Mouse (Mus musculus) cerebellum, adult 2 months (tissue): ENCODE measurements around the gene Fastk. TPM values are rescaled to one million over a fixed set of nuclear protein-coding genes. Genes with fewer than 3 reads are reported as not detected.
A peak's percentile ranks its signal among the peaks of the same experiment; 100 is the strongest.

Source experiments
- DNase-seq, 2 experiments: peaks; one replicate each; pipeline ENCODE4 v3.0.0; 2021
- H3K27ac ChIP-seq: fragments of 200-500 bp; 2 replicates; pipeline ENCODE4 v1.5.1; 2012; ENCODE audit warnings: low read length, control low read depth, inconsistent platforms; ENCODE audit not compliant: insufficient read depth
- H3K27me3 ChIP-seq: fragments of 200-500 bp; 2 replicates; pipeline ENCODE4 v1.6.1; 2012; ENCODE audit warnings: inconsistent platforms, mild to moderate bottlenecking, low read length, moderate library complexity; ENCODE audit not compliant: control insufficient read depth, insufficient read depth
- H3K4me1 ChIP-seq: fragments of 200-500 bp; 2 replicates; pipeline ENCODE4 v1.6.1; 2011; ENCODE audit warnings: low read length; ENCODE audit not compliant: control insufficient read depth, insufficient read depth
- H3K4me3 ChIP-seq: fragments of 200-500 bp; replicated peaks from 2 replicates; pipeline ENCODE3; 2011; ENCODE audit warnings: mild to moderate bottlenecking, low read depth, low read length, control low read depth; ENCODE audit not compliant: insufficient read depth
- CTCF ChIP-seq: fragments of 200-500 bp; IDR thresholded peaks from 2 replicates; pipeline ENCODE4 v1.5.1; 2011; ENCODE audit warnings: low read depth, mild to moderate bottlenecking, control low read depth, low read length, moderate library complexity, borderline replicate concordance; ENCODE audit not compliant: insufficient read depth
- POLR2A ChIP-seq: fragments of 200-500 bp; IDR thresholded peaks from 2 replicates; pipeline ENCODE4 v1.6.1; 2011; ENCODE audit warnings: low read length, control low read depth, borderline replicate concordance; ENCODE audit not compliant: insufficient read depth
- WGBS: fragments of 180-500 bp; shearing (Covaris S2); methylation state at CpG from one replicate; pipeline ENCODE4 v1.1.7; 2018; 5-methylcytosine and 5-hydroxymethylcytosine counted together
- polyA plus RNA-seq: library from polyadenylated mRNA; depleted of rRNA; stranded (reverse); fragments of >200 nt; gene quantifications from 2 replicates; pipeline ENCODE4 v1.2.3, GENCODE M21; 2012

Gene Fastk
- polyA plus RNA-seq, 1 experiment: 246 TPM

DNA sequence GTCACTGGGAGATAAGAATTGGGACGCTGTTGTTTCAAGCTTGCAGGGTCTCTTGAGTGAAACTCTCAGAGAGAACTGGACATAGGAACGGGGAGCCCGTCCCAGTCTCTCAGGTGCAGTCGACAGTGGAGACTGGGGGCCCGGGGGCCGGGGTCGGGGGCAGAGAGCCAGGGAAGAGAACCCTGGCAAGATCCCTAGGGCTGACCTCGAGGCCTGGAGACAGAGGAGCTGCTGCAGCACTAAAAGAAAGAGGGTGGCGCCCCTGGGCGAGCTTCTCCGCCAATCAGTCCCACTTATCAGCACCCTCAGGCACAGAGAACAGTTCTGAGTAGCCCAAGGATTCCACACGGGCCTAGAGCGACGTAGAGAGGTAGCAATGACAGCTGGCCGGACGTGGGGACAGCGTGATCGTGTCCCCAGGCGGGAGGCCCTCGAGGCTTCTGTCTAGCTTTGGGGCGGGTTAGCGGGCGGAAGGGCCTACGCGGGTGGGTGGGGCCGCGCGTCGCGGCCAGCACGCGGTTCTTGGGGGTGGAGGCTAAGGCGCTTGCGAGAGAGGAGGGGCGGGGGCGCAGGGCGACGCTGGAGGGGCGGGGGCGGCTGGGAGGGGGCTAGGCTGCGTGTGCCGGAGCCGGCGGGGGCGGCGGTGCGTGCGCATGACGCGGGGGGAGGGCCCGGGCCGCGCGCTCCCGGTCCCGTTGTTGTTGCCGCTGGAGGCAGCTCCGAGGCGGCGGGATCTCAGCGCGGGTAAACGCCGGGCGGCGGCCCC lies 6.4 kb upstream of the Fastk start:
- peak overlapping the region; percentile 34; the same call in 1 of the 2 replicates for H3K27ac ChIP-seq
- TF ChIP-seq POLR2A (peak; percentile 46; the same call in 1 of the 2 replicates), CTCF (no peak)
- peaks cover 20% of the 10 kb centered on the region for H3K4me1 ChIP-seq
- H3K4me3 ChIP-seq: peak overlapping the region; percentile 89
- peak; percentile 86 to 91 for DNase-seq
- WGBS: 3% methylated on average over 64 of the region's 66 CpGs
- no peaks in the 10 kb centered on the region for H3K27me3 ChIP-seq

GRCm38 (mm10) chr5:24447624-24448298 lies 2.7 kb upstream of the Fastk start, which contains the start of gene Tmub1:
TSS of gene Tmub1 (minus strand) at chr5:24447854.
- Histone ChIP-seq H3K4me1 (peaks cover 7% of the 10 kb centered on the region), H3K27me3 (no peaks in the 10 kb centered on the region), H3K27ac (peak within 1 kb of the TSS; percentile 71), H3K4me3 (peak within 1 kb of the TSS; percentile 73)
- 1% methylated on average over 34 of the region's 34 CpGs for WGBS
- TF ChIP-seq POLR2A (peak; percentile 40; the same call in 1 of the 2 replicates), CTCF (no peak)
- peak; percentile 84 to 86 for DNase-seq

DNA sequence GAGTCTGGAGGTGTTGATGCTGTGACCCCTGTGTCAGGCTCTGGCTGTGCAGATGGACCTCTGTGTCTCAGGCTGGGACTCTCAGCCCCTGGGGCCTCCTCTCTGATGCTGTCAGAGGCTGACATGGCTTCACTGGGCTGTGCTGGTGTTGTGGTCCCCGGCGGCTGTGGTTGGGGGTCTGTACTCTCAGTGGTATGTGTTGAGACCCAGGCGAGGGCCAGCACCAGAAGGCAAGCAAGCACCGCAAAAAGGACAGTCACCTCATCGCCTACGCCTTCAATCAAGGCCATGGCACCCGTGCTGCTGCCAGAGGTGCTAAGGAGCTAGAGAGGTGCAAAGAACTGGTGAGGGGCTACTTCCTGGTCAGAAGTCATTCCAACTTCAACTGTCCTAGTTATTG lies 1.5 kb upstream of the Fastk start:
- peaks cover 7% of the 10 kb centered on the region for H3K4me1 ChIP-seq
- H3K4me3 ChIP-seq: no peak overlapping the region
- 93% methylated on average over 7 of the region's 7 CpGs for WGBS
- TF ChIP-seq CTCF: no peak
- TF ChIP-seq POLR2A: no peak
- no peak for DNase-seq
- no peak overlapping the region for H3K27ac ChIP-seq
- H3K27me3 ChIP-seq: no peaks in the 10 kb centered on the region

GRCm38 (mm10) chr5:24445428-24446080 lies 467 bp upstream of the Fastk start:
- peak in 1 of 2 experiments; percentile 46 for DNase-seq
- 27% methylated on average over 20 of the region's 20 CpGs for WGBS
- no peaks in the 10 kb centered on the region for H3K27me3 ChIP-seq
- TF ChIP-seq POLR2A (no peak), CTCF (no peak)
- peaks cover 7% of the 10 kb centered on the region for H3K4me1 ChIP-seq
- peak overlapping the region; percentile 72 for H3K27ac ChIP-seq
- H3K4me3 ChIP-seq: peak overlapping the region; percentile 66

DNA sequence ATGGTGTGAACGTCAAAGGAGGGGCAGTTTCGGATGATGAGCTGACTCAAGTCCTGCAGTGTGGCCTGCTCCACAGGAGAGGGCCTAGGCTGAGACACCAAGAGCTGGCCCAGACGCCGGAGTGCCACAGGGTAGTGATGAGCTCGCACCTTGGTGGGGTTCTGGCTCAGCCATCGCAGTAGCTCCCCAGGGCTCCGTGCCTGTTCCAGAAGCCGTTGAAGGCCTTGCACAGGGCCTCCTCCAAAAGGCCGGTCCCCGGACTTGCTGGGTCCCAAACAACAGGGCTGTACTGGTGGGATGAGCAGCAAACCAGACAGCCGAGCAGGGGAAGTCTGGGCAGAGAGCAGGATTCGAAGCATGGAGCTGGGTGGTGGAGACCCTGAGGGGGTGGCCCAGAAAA lies 1.2 kb downstream of the Fastk start:
- no peak for TF ChIP-seq POLR2A
- TF ChIP-seq CTCF: no peak
- H3K4me1 ChIP-seq: peaks cover 7% of the 10 kb centered on the region
- WGBS: 15% methylated on average over 12 of the region's 12 CpGs
- H3K27ac ChIP-seq: peak overlapping the region; percentile 86; the same call in 1 of the 2 replicates
- DNase-seq: peak; percentile 56 to 57
- peak overlapping the region; percentile 66 for H3K4me3 ChIP-seq
- H3K27me3 ChIP-seq: no peaks in the 10 kb centered on the region

- Histone ChIP-seq H3K4me1 (peaks cover 7% of the 10 kb centered on the region), H3K4me3 (no peak overlapping the region), H3K27me3 (no peaks in the 10 kb centered on the region), H3K27ac (no peak overlapping the region)
- no peak for DNase-seq
- 88% methylated on average over 7 of the region's 7 CpGs for WGBS
- TF ChIP-seq POLR2A (no peak), CTCF (no peak)
Observed at GRCm38 (mm10) chr5:24443204-24443603, 1.9 kb downstream of the Fastk start.

DNA sequence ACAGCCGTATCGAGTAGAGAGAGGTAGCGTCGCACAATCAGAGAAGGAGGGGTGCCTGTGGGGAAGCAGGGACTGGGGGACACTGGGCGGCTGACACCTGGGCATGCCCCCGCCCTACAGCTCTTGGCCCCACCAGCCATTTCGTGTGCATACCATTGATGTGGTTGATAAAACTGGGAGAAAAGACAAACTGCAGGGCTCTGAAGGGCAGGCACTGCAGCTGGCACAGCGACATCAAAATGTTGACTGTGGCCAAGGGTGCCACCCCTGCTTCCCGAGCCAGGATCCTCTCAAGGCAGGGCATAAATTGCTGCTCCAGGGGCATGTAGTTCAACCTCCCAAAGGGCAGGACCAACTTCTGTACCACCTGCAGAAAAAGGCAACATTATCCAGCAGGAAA lies 3.1 kb downstream of the Fastk start:
- Histone ChIP-seq H3K4me3 (no peak overlapping the region), H3K27ac (no peak overlapping the region), H3K27me3 (no peaks in the 10 kb centered on the region), H3K4me1 (peaks cover 7% of the 10 kb centered on the region)
- WGBS: 75% methylated on average over 9 of the region's 9 CpGs
- DNase-seq: no peak
- TF ChIP-seq POLR2A: no peak
- no peak for TF ChIP-seq CTCF
